ENCODE assay signal across 8 mouse cellular contexts in the genomic region with DNA sequence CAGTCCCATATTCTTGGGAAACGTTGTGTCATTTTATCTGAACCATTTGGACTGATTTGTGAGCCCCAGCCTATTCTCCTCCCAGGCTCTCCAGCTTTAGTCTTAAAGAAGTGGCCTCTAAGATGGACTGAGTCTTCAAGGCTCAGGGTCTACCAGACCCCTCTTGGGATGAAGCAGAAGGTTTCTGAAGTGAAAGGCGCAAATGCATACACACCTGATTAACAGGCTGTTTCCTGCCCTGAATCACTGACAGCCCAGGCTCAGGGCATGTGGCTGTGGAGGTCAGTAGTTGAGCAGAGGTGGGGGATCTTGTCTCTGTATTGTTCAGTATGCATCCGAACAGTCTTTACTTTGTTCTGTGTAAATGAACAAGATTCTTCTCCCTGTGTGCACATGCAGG. TPM values are rescaled to one million over a fixed set of nuclear protein-coding genes. Genes with fewer than 3 reads are reported as not detected.
DNase-seq lines count a peak whose midpoint lies in the region; ATAC-seq and TF ChIP-seq lines count a peak whose summit lies in the region.

No protein-coding gene starts in this region.

- peak overlapping the region; percentile 81 for H3K4me2 ChIP-seq in embryonic facial prominence, embryonic 12.5 days (replicated peaks)
- H3K4me2 ChIP-seq in limb, embryonic 11.5 days (ENCODE audit: low read depth, severe bottlenecking), result no peak overlapping the region
- H3K4me2 ChIP-seq in neural tube, embryonic 12.5 days (replicated peaks), result peak overlapping the region; percentile 92

- 83% methylated on average over 3 of the region's 3 CpGs for WGBS in embryonic facial prominence, embryonic 12.5 days
- 86% methylated on average over 3 of the region's 3 CpGs for WGBS in limb, embryonic 11.5 days
- 85% methylated on average over 3 of the region's 3 CpGs for WGBS in neural tube, embryonic 12.5 days

- no peak overlapping the region for H3K9ac ChIP-seq in embryonic facial prominence, embryonic 12.5 days
- H3K9ac ChIP-seq in limb, embryonic 11.5 days (ENCODE audit: low read length), result no peak overlapping the region; the same call in 1 of the 2 replicates
- no peak overlapping the region for H3K9ac ChIP-seq in neural tube, embryonic 12.5 days

- H3K27me3 ChIP-seq in embryonic facial prominence, embryonic 12.5 days, result no peaks in the 10 kb centered on the region
- no peaks in the 10 kb centered on the region for H3K27me3 ChIP-seq in limb, embryonic 11.5 days (ENCODE audit: control insufficient read depth, insufficient read depth, low read length)
- no peaks in the 10 kb centered on the region for H3K27me3 ChIP-seq in neural tube, embryonic 12.5 days (replicated peaks)

- no peak overlapping the region for H3K27ac ChIP-seq in left cerebral cortex, adult 2 months
- H3K27ac ChIP-seq in embryonic facial prominence, embryonic 12.5 days, result peak overlapping the region; percentile 46; the same call in 1 of the 2 replicates
- H3K27ac ChIP-seq in limb, embryonic 11.5 days (replicated peaks; ENCODE audit: low read depth, low read length), result no peak overlapping the region
- H3K27ac ChIP-seq in neural tube, embryonic 12.5 days, result no peak overlapping the region

- no peak for ATAC-seq in embryonic facial prominence, embryonic 12.5 days (ENCODE audit: insufficient number of reproducible peaks, insufficient read depth, low FRiP score, low TSS enrichment)
- no peak for ATAC-seq in limb, embryonic 11.5 days (ENCODE audit: insufficient number of reproducible peaks, low FRiP score, low TSS enrichment, low read depth)
- no peak for ATAC-seq in neural tube, embryonic 12.5 days (ENCODE audit: low FRiP score, low read depth)

- peaks cover 17% of the 10 kb centered on the region for H3K4me1 ChIP-seq in embryonic facial prominence, embryonic 12.5 days
- no peaks in the 10 kb centered on the region for H3K4me1 ChIP-seq in limb, embryonic 11.5 days (ENCODE audit: control insufficient read depth, insufficient read depth, low read length)
- peaks cover 16% of the 10 kb centered on the region for H3K4me1 ChIP-seq in neural tube, embryonic 12.5 days

- no peaks in the 10 kb centered on the region for H3K9me3 ChIP-seq in embryonic facial prominence, embryonic 12.5 days
- no peaks in the 10 kb centered on the region for H3K9me3 ChIP-seq in limb, embryonic 11.5 days (ENCODE audit: control insufficient read depth, low read length)
- H3K9me3 ChIP-seq in neural tube, embryonic 12.5 days, result no peaks in the 10 kb centered on the region

- H3K36me3 ChIP-seq in embryonic facial prominence, embryonic 12.5 days, result peaks cover 14% of the 10 kb centered on the region; the same call in 1 of the 2 replicates
- peaks cover 4% of the 10 kb centered on the region for H3K36me3 ChIP-seq in limb, embryonic 11.5 days (ENCODE audit: control insufficient read depth, insufficient read depth, low read length)
- peaks cover 24% of the 10 kb centered on the region for H3K36me3 ChIP-seq in neural tube, embryonic 12.5 days

- intact Hi-C loops in left cerebral cortex, adult 2 months (cut with DNase I), result no loop called here
- intact Hi-C loops in left cerebral cortex, postnatal 14 days (cut with DNase I), result no loop called here

- no peak for TF ChIP-seq CTCF in left cerebral cortex, adult 2 months (IDR thresholded peaks at IDR 0.05)

- H3K4me3 ChIP-seq in left cerebral cortex, adult 2 months, result peak overlapping the region; percentile 42
- H3K4me3 ChIP-seq in embryonic facial prominence, embryonic 12.5 days, result peak overlapping the region; percentile 97; the same call in 1 of the 2 replicates
- peak overlapping the region; percentile 89; the same call in 1 of the 2 replicates for H3K4me3 ChIP-seq in limb, embryonic 11.5 days (ENCODE audit: low read depth, low read length)
- no peak overlapping the region for H3K4me3 ChIP-seq in neural tube, embryonic 12.5 days

- no peak for DNase-seq in left cerebral cortex, adult 2 months (ENCODE audit: extremely low spot score in 1 of 2, low spot score in 2 of 2)
- DNase-seq in left cerebral cortex, postnatal 14 days (ENCODE audit: low spot score in 2 of 2), result no peak
- DNase-seq in limb, embryonic 11.5 days (ENCODE audit: low spot score), result no peak
- DNase-seq in urinary bladder, adult 2 months (ENCODE audit: low spot score), result no peak
- DNase-seq in gastrocnemius, postnatal 4 days (ENCODE audit: low spot score in 2 of 2), result no peak
- DNase-seq in cerebellum, adult 8-10 months, result no peak

RNA-seq across cellular contexts. Expression of a gene that starts 0.9 kb away (rescaled TPM):
- 10 to 100 TPM; 58.5 to 62.5 TPM for total RNA-seq in left cerebral cortex, adult 2 months (2021)
- 10 to 100 TPM; 59.4 to 65.9 TPM for total RNA-seq in left cerebral cortex, postnatal 14 days (2021)
- polyA plus RNA-seq in embryonic facial prominence, embryonic 12.5 days (2016; fragmentation: Nextera tagmentation; extraction: Ambion mirVana), result 174 and 176 TPM in 2 replicates
- polyA plus RNA-seq in limb, embryonic 11.5 days (2014; fragmentation: Nextera tagmentation; extraction: Ambion mirVana), result 196 and 199 TPM in 2 replicates
- polyA plus RNA-seq in neural tube, embryonic 12.5 days (2016; fragmentation: Nextera tagmentation; extraction: Ambion mirVana), result 148 and 152 TPM in 2 replicates
- polyA plus RNA-seq in urinary bladder, adult 2 months (2012; rRNA removed), result 69.6 and 83.9 TPM in 2 replicates
- total RNA-seq in gastrocnemius, postnatal 4 days (2021), result 10 to 100 TPM; 75.5 to 81.2 TPM

RNA-seq across cellular contexts. Expression of a gene that starts 49.7 kb away (rescaled TPM):
- 10 to 100 TPM; 47.3 to 51.9 TPM for total RNA-seq in left cerebral cortex, adult 2 months (2021)
- 10 to 100 TPM; 46.9 to 53.1 TPM for total RNA-seq in left cerebral cortex, postnatal 14 days (2021)
- polyA plus RNA-seq in embryonic facial prominence, embryonic 12.5 days (2016; fragmentation: Nextera tagmentation; extraction: Ambion mirVana), result 54.2 TPM in 2 replicates
- polyA plus RNA-seq in limb, embryonic 11.5 days (2014; fragmentation: Nextera tagmentation; extraction: Ambion mirVana), result 35.9 and 38.6 TPM in 2 replicates
- polyA plus RNA-seq in neural tube, embryonic 12.5 days (2016; fragmentation: Nextera tagmentation; extraction: Ambion mirVana), result 45.8 and 51.5 TPM in 2 replicates
- polyA plus RNA-seq in urinary bladder, adult 2 months (2012; rRNA removed), result 22.1 and 23.8 TPM in 2 replicates
- total RNA-seq in gastrocnemius, postnatal 4 days (2021), result 10 to 100 TPM; 21.7 to 22.6 TPM

RNA-seq across cellular contexts. Expression of a gene that starts 49.7 kb away (rescaled TPM):
- total RNA-seq in left cerebral cortex, adult 2 months (2021), result 10 to 100 TPM; 40.5 to 46.0 TPM
- 10 to 100 TPM; 27.7 to 31.2 TPM for total RNA-seq in left cerebral cortex, postnatal 14 days (2021)
- 33.4 and 34.4 TPM in 2 replicates for polyA plus RNA-seq in embryonic facial prominence, embryonic 12.5 days (2016; fragmentation: Nextera tagmentation; extraction: Ambion mirVana)
- 26.9 and 28.7 TPM in 2 replicates for polyA plus RNA-seq in limb, embryonic 11.5 days (2014; fragmentation: Nextera tagmentation; extraction: Ambion mirVana)
- polyA plus RNA-seq in neural tube, embryonic 12.5 days (2016; fragmentation: Nextera tagmentation; extraction: Ambion mirVana), result 33.1 and 34.4 TPM in 2 replicates
- polyA plus RNA-seq in urinary bladder, adult 2 months (2012; rRNA removed), result 27.7 and 28.2 TPM in 2 replicates
- 10 to 100 TPM; 28.5 to 29.2 TPM for total RNA-seq in gastrocnemius, postnatal 4 days (2021)

RNA-seq across cellular contexts. Expression of a gene that starts 58.9 kb away (rescaled TPM):
- total RNA-seq in left cerebral cortex, adult 2 months (2021), result not detected
- not detected for total RNA-seq in left cerebral cortex, postnatal 14 days (2021)
- polyA plus RNA-seq in embryonic facial prominence, embryonic 12.5 days (2016; fragmentation: Nextera tagmentation; extraction: Ambion mirVana), result not detected in 2 replicates
- polyA plus RNA-seq in limb, embryonic 11.5 days (2014; fragmentation: Nextera tagmentation; extraction: Ambion mirVana), result not detected in 2 replicates
- not detected in 2 replicates for polyA plus RNA-seq in neural tube, embryonic 12.5 days (2016; fragmentation: Nextera tagmentation; extraction: Ambion mirVana)
- polyA plus RNA-seq in urinary bladder, adult 2 months (2012; rRNA removed), result not detected in 2 replicates
- total RNA-seq in gastrocnemius, postnatal 4 days (2021), result not detected
